Mouse (Mus musculus): ENCODE measurements at regions not wholly inside any gene's neighbourhood (a gene's known extent, or its start where the extent isn't known, plus 50 kb on each side); places are given as distances from the start of the nearest gene placed in this dataset.

- no peak for DNase-seq (ENCODE audit: low spot score in 2 of 2)
Measured at GRCm38 (mm10) chr13:101931264-101931663, 163.2 kb upstream of the Pik3r1 start.

DNA sequence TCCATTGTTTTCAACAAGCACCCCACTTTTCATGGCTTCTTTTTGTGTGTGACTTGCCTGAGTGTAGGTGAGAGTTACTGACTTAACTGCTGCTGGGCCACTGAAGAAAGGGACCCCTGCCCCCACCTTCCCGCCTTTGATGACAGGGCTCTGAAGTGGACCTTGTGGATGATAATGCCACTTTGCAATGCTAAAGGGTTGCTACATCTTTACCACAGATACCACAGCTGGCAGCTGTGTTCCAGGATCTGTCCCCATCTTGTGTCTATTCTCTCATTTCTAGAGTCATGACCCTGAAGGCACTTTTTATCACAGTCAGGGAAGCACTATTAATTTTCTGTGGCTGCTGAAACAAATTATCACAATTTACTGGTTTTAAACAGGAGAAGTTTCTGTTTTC, 163.9 kb upstream of the Pik3r1 start:
- no peak for DNase-seq (ENCODE audit: low spot score in 2 of 2)

GRCm38 (mm10) chr13:101935843-101936242, 167.8 kb upstream of the Pik3r1 start:
- no peak for DNase-seq (ENCODE audit: low spot score in 2 of 2)

GRCm38 (mm10) chr13:101954521-101954920, 186.5 kb upstream of the Pik3r1 start:
- DNase-seq (ENCODE audit: low spot score in 2 of 2): no peak

DNA sequence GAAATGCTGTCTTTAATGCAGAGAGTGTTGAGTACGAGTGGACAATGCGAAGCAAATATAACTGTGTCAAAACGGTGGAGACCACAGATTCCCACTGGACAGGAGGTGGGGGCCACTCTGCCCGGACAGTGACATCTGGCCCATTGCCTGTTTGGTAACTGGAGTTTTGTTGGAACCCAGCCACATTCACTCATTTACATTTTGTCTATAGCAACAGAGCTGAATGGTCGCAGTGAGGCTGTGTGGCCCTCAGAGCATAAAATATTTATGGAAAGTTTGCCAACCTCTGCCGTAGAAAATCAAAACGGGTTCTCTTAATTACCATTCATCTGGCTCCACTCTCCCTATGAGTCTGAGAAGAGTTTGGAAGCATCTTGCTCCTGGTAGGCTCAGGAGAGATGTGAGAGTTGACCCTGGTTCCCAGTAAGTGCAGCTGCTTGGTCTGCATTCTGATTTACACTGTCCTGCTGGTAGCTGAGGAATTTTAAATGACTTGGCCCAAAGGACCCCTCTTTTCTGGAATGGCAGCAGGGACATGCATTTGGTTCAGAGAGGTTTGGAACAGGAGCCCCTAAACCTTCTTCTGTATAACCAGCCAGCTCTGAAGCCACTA, 187.9 kb upstream of the Pik3r1 start:
- DNase-seq (ENCODE audit: low spot score in 2 of 2): no peak

GRCm38 (mm10) chr13:101957782-101958181, 189.8 kb upstream of the Pik3r1 start:
- DNase-seq (ENCODE audit: low spot score in 2 of 2): no peak

DNA sequence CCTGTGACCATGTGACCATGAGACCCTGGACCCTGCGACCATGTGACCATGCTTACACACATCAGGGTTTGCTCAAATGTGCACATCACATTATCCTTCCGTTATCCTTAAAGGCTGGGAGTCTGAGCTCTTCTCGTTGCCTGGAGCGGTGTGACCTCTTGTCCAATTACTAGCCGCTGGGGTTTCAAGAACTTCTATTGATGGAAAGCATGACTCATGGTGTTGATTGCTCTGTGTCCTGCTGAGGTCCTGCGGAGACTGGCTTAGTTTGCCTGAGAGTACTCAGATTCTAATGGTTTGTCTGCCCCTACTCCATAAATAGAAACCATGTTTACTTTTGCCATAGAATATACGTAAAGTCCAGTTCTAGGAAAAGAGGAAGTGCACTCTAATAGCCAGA, 197.5 kb upstream of the Pik3r1 start:
- DNase-seq (ENCODE audit: low spot score in 2 of 2): no peak

GRCm38 (mm10) chr13:101966799-101967397, 198.9 kb upstream of the Pik3r1 start:
- no peak for DNase-seq (ENCODE audit: low spot score in 2 of 2)

DNA sequence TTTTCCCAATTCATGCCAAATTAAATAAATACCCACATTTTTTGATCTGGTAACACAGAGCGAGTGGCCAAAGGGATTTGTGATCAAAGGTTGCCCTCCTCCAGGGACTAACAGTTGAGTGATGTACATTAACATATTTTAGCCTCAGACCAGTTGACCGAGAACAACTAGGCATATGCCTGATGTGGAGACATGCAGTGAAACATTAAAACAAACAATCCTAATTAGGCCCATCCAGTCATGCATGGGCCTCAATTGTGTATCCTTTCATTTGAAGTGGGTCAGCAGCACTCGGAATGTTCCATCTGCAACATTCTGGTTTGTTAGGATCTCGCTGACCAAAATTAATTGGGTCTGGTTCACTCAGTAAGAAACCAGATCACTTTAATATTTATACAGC, 199.4 kb upstream of the Pik3r1 start:
- DNase-seq (ENCODE audit: low spot score in 2 of 2): no peak

GRCm38 (mm10) chr13:101976766-101977165, 208.7 kb upstream of the Pik3r1 start:
- no peak for DNase-seq (ENCODE audit: low spot score in 2 of 2)

GRCm38 (mm10) chr13:101980171-101980835, 212.3 kb upstream of the Pik3r1 start:
- DNase-seq (ENCODE audit: low spot score in 2 of 2): no peak

DNA sequence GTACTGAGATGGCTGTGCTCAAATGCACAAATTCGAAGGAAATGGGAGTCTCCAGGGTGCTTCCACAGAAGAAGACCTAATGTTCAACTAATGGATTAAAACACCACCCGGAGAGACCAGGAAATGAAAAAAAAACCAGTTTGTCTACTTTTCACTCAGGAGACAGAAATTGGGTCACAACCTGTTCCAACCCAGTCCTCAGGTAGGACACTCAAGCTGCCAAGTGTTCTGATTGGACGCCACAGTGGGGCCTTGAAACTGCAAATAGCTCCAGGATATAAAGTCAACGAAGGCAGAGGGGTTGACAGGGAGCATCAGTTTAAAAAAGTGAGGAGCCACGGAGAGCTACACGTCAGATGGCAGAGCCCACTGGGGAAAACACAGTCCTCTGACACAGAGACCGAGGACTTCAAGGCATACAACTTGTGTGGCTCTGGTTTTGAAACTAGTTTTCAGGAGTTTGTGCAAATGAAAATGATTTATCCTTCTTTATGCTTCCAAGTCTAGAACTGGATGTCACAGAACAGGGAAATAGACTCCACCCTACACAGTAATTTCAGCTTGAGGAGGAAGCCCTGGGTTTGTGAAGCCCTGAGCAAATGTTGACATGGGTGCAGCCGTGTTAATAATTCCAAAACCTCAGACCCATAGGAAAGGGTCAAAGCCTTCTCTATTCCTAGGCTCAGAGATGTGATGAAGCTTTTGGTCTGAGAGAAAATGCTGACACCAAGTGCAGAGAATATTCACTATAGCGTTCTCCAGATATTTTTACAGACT, 220.8 kb upstream of the Pik3r1 start:
- no peak for DNase-seq (ENCODE audit: low spot score in 2 of 2)

DNA sequence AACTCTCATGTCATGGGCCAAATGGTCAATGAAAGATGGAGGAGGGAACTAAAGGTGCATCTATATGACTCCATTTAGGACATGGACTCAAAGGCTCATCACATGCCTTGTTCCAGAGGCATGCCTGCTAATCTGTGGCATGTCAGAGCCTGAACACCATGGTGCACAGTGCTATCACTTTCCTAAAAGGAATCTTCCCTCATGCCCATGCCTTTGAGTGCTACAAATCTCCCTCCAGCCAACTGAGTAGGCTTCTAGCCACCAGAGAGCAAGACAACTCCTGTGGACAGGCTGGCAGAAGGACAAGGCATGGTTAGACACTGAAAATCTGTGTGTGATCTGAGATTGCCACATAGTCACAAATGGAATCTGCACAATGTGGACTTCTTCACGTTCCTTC, 223.7 kb upstream of the Pik3r1 start:
- DNase-seq (ENCODE audit: low spot score in 2 of 2): no peak

- DNase-seq (ENCODE audit: low spot score in 2 of 2): no peak
Measured at GRCm38 (mm10) chr13:101994779-101995178, 226.8 kb upstream of the Pik3r1 start.

DNA sequence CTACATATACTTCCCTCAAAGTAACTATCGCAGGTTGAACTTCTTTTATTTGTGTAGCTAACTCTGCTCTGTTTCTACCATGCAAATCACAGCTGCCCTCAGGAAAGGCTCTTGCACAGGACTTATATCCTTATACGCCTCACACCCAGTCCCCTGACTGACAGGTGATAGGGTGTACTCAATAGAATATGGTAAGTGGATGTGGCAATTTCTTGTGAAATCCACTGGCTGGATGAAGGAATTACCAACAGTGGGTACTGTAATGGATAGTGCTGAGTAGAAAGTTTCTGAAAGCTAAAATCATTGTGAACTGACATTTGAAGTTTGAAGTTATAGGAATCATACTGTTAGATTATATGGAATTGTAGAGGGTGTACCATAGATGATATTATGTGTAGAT, 227.5 kb upstream of the Pik3r1 start:
- no peak for DNase-seq (ENCODE audit: low spot score in 2 of 2)

GRCm38 (mm10) chr13:101996144-101996543, 228.1 kb upstream of the Pik3r1 start:
- DNase-seq (ENCODE audit: low spot score in 2 of 2): no peak

GRCm38 (mm10) chr13:101997415-101997814, 229.4 kb upstream of the Pik3r1 start:
- no peak for DNase-seq (ENCODE audit: low spot score in 2 of 2)

DNA sequence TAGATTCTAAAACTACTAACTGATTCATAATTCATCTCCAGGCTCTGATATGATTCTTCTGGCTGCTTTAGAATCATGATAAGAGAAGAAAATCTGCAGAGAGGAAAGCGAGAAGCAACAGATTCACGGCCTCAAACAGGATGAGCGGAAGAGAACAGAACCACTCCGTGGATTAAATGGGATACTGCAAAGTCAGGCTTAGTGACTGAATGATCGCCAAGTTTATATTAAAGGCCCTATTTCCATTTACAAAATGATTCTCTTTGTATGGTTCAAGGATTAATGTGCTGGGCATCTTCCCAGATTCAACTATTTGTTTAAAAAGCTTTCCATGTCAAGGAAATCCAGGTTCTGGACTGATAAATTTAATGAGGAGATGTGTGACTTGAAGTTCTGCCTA, 238.5 kb upstream of the Pik3r1 start:
- no peak for DNase-seq (ENCODE audit: low spot score in 2 of 2)

DNA sequence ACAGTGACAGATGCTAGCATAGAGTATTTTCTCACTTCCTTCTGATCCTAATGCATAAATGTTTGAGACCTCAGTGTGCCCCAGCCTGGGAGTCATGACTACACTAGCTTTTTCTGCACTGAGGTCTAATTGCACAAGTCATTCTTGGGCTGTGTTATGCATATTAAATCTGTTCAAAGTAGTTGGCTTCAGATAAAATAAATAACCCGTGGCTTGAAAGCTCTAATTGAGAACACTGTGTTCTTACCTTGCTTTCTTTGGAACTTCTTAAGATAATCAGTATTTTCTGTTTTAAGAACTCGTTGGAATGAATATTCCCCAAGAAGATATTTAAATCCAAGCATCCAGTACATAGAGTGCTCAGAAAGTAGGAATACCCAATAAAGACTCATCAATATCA, 243.9 kb upstream of the Pik3r1 start:
- no peak for DNase-seq (ENCODE audit: low spot score in 2 of 2)

GRCm38 (mm10) chr13:102014514-102014913, 246.5 kb upstream of the Pik3r1 start:
- DNase-seq (ENCODE audit: low spot score in 2 of 2): no peak

DNA sequence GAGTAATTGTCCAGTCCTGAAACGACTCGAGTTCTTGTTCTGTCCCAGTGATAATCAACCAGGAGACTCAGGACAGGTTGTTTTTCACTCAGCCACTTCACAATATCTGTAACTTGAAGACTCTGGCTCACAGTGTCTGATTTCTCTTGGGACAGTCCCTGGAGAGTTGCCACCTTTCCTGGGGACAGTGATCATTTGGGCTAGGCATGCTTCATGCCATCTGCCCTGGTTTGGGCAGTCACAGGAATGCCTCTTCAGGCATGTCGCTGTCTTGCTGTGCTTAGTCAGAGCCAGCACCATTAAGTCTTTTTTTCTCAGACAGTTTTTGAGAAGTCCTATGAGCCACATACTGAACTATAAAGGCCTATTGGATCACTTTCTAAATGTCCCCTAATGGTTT, 246.9 kb upstream of the Pik3r1 start:
- no peak for DNase-seq (ENCODE audit: low spot score in 2 of 2)

GRCm38 (mm10) chr13:102016518-102016917, 248.5 kb upstream of the Pik3r1 start:
- no peak for DNase-seq (ENCODE audit: low spot score in 2 of 2)
